Mouse (Mus musculus): ENCODE data around the gene Itln1. TPM values are rescaled to one million over a fixed set of nuclear protein-coding genes. Genes with fewer than 3 reads are reported as not detected.

The Itln1 gene
- polyA plus RNA-seq (2016; fragmentation: Nextera tagmentation; extraction: Ambion mirVana), result not detected in 2 replicates

DNA sequence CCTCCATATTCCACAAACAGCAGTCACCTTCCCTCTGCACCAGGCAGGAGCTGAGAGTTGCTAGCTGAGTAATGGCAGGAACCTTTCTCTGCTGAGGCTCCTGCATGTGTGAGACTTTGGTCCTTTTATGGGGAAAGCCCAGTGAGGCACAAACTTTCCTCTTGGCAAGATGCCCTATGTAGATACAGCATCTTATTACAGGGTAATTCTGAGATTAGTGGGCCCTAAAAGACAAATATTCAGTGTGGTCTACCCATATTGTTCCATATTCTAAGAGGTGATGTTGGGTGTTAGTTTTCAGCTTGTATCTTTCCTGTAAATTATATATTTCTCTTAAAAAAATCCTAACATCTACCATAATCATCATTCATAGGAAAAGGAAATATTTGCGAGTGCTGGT, at the start of gene Itln1:
Itln1 (minus strand) TSS at position 101 of the 400 bp plus-strand sequence.
- Histone ChIP-seq H3K9ac (no peak within 1 kb of the TSS), H3K4me2 (replicated peaks) (no peak within 1 kb of the TSS), H3K4me1 (no peaks in the 10 kb centered on the region), H3K4me3 (no peak within 1 kb of the TSS), H3K27ac (no peak within 1 kb of the TSS), H3K36me3 (no peaks in the 10 kb centered on the region), H3K27me3 (no peaks in the 10 kb centered on the region), H3K9me3 (replicated peaks) (peaks cover 19% of the 10 kb centered on the region)
- 97% methylated on average over 1 of the region's 1 CpGs for WGBS
- ATAC-seq (ENCODE audit: low FRiP score), result no peak

DNA sequence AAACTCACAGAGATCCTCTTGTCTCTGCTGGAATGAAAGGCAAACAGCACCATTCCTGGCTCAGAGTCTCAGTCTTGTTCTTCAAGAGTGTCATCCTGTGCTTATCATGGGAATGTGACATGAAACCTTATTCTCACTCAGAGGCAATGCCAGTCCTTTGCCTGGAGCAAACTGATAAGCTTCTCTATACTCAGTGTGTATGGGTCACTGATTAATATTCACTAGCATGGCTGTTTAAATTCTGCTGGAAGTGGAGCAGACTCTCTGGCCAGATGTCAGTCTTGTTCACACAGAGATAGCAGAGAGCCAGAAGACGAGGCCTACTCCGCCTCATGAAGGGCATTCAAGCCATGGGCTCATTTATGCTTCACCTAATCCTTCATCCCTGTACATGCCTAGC, 49.5 kb upstream of the Itln1 start:
- ATAC-seq (ENCODE audit: low FRiP score), result no peak
- H3K27me3 ChIP-seq, result no peaks in the 10 kb centered on the region
- WGBS, result 87% methylated on average over 2 of the region's 2 CpGs
- H3K4me2 ChIP-seq (replicated peaks), result no peak overlapping the region
- no peaks in the 10 kb centered on the region for H3K36me3 ChIP-seq
- no peak overlapping the region for H3K9ac ChIP-seq
- H3K27ac ChIP-seq, result no peak overlapping the region
- H3K9me3 ChIP-seq (replicated peaks), result no peaks in the 10 kb centered on the region
- H3K4me3 ChIP-seq, result no peak overlapping the region
- no peaks in the 10 kb centered on the region for H3K4me1 ChIP-seq

DNA sequence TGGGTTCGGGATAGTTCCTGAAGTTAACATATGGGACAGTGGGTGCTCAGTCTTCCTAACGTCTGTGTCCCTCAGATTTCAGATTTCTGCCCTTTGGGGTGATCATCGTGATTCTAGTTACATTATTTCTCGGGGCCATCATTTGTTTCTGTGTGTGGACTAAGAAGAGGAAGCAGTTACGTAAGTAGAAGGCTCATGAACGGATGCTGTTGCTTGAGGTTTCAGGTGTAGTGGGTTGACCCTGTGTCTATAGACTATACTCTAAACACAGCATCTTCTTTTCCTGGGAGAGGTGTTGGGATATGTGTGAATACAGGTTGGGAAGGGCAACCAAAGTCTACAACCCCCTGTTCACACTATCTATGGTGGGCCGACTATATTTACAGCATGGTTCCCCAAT, 42.1 kb upstream of the Itln1 start:
- H3K36me3 ChIP-seq, result no peaks in the 10 kb centered on the region
- H3K27me3 ChIP-seq, result no peaks in the 10 kb centered on the region
- no peak for ATAC-seq (ENCODE audit: low FRiP score)
- no peak overlapping the region for H3K4me2 ChIP-seq (replicated peaks)
- no peak overlapping the region for H3K9ac ChIP-seq
- H3K9me3 ChIP-seq (replicated peaks), result no peaks in the 10 kb centered on the region
- H3K4me1 ChIP-seq, result no peaks in the 10 kb centered on the region
- no peak overlapping the region for H3K27ac ChIP-seq
- WGBS, result 90% methylated on average over 7 of the region's 7 CpGs
- H3K4me3 ChIP-seq, result no peak overlapping the region

DNA sequence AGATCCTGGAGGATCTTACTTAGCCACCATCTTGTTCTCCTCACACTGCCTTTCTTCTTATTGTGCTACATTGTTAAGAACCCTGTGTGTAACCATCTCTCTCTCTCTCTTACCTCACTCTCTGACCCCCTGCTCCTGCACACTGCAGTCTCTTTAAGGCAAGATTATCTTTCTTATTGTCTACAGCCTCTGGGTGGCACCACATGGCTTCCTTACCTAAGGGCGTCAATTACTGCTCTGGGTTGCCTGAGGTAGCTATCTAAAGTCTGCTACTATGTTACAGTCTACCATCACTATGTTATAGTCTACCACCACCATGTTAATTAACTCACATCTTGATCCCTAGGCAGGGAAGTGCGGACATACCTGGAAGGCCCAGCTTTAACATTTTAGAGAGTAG, 33.3 kb upstream of the Itln1 start:
- Histone ChIP-seq H3K36me3 (no peaks in the 10 kb centered on the region), H3K4me1 (no peaks in the 10 kb centered on the region), H3K9ac (no peak overlapping the region), H3K4me2 (replicated peaks) (no peak overlapping the region), H3K4me3 (no peak overlapping the region), H3K27ac (no peak overlapping the region), H3K9me3 (replicated peaks) (no peaks in the 10 kb centered on the region), H3K27me3 (peaks cover 4% of the 10 kb centered on the region; the same call in 1 of the 2 replicates)
- ATAC-seq (ENCODE audit: low FRiP score), result no peak
- 65% methylated on average over 2 of the region's 2 CpGs for WGBS

DNA sequence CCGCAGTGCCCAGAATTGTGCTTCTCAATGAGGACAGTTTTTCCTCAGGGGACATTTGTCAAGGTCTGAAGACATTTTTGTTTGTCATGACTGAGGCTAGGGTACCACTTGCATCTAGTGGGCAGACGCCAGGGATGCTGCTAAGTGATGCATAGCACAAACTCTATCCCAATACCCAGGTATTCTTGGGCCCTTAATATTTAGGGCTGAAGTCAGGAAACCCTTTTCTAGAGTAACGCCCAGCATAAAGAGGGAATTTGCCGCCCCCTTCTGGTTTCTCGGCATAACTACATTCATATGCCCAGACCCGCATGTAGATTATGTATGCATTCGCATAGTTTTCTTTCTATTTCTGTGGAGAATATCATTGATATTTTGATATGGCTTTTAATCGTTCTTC, 31.7 kb upstream of the Itln1 start:
- 26% methylated on average over 8 of the region's 8 CpGs for WGBS
- Histone ChIP-seq H3K4me2 (replicated peaks) (no peak overlapping the region), H3K4me3 (no peak overlapping the region), H3K27me3 (peaks cover 4% of the 10 kb centered on the region; the same call in 1 of the 2 replicates), H3K36me3 (no peaks in the 10 kb centered on the region), H3K9ac (no peak overlapping the region), H3K4me1 (no peaks in the 10 kb centered on the region), H3K9me3 (replicated peaks) (no peaks in the 10 kb centered on the region), H3K27ac (no peak overlapping the region)
- ATAC-seq (ENCODE audit: low FRiP score), result 0 out of 2 replicates have a peak, but pooled peaks have one; percentile 13

DNA sequence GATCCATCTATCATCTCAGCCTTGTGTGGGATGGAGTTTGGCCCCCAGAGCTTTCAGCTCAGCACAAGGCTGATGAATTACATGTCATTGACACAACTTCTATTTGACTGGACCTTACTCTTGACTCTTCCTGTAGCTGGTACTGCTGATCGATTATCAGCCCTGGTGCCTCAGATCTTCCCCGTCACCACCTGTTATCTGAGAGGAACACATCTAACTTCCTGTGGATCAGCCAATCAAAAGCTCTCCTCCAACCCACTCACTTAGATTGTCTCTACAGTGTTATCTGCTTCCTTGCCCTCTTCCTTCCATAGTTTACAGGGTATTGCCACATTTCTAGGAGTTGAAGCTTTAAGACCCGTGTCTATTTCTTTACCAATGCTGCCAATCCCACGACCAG, 30.8 kb upstream of the Itln1 start:
- no peak overlapping the region for H3K27ac ChIP-seq
- no peak overlapping the region for H3K9ac ChIP-seq
- no peaks in the 10 kb centered on the region for H3K4me1 ChIP-seq
- H3K27me3 ChIP-seq, result peaks cover 4% of the 10 kb centered on the region; the same call in 1 of the 2 replicates
- ATAC-seq (ENCODE audit: low FRiP score), result no peak
- no peaks in the 10 kb centered on the region for H3K9me3 ChIP-seq (replicated peaks)
- WGBS, result 87% methylated on average over 4 of the region's 4 CpGs
- H3K36me3 ChIP-seq, result no peaks in the 10 kb centered on the region
- no peak overlapping the region for H3K4me2 ChIP-seq (replicated peaks)
- H3K4me3 ChIP-seq, result no peak overlapping the region

DNA sequence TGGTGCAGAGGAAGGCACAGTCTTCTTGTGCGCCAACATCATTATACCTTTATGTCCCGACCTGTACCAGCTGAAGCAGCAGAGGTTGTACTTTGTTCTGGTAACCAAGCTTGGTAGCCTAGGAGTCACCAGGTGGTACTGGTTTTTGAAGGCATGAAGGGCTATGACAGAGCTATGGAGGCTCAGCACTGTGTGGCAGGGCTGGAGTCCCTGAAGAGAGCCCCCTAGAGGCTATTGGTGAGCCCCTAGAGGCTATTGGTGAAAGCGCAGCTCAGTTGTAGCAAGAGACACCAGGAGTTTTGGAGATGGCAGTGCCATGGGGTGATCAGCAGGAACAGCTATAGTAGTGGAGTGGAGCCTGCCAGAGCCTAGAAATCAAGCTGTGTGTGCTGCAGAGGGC, 29.2 kb upstream of the Itln1 start:
- ATAC-seq (ENCODE audit: low FRiP score), result no peak
- no peak overlapping the region for H3K27ac ChIP-seq
- no peak overlapping the region for H3K4me3 ChIP-seq
- no peak overlapping the region for H3K4me2 ChIP-seq (replicated peaks)
- H3K4me1 ChIP-seq, result no peaks in the 10 kb centered on the region
- H3K9ac ChIP-seq, result no peak overlapping the region
- WGBS, result 56% methylated on average over 3 of the region's 3 CpGs
- no peaks in the 10 kb centered on the region for H3K36me3 ChIP-seq
- peaks cover 4% of the 10 kb centered on the region; the same call in 1 of the 2 replicates for H3K27me3 ChIP-seq
- no peaks in the 10 kb centered on the region for H3K9me3 ChIP-seq (replicated peaks)

DNA sequence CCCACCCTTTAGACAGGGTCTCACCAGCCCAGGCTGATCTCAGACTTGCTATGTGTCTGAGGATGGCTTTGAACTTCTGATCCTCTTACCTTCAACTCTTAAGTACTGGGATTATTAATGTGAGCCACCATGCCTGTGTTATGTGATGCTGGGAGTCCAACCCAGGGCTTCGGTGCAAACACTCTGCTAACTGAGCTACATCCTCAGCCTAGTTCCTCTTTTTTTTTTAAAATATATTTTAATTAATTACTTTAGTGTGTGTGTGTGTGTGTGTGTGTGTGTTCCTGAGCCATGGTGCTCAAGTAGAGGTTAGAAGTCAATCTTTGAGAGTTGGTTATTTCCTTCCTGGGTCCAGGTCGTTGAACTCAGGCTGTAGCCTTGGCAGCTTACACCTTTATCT, 27.9 kb upstream of the Itln1 start:
- Histone ChIP-seq H3K9ac (no peak overlapping the region), H3K4me1 (no peaks in the 10 kb centered on the region), H3K4me2 (replicated peaks) (no peak overlapping the region), H3K27me3 (peaks cover 4% of the 10 kb centered on the region; the same call in 1 of the 2 replicates), H3K36me3 (no peaks in the 10 kb centered on the region), H3K9me3 (replicated peaks) (no peaks in the 10 kb centered on the region), H3K4me3 (no peak overlapping the region), H3K27ac (no peak overlapping the region)
- ATAC-seq (ENCODE audit: low FRiP score), result no peak
- 89% methylated on average over 2 of the region's 2 CpGs for WGBS

DNA sequence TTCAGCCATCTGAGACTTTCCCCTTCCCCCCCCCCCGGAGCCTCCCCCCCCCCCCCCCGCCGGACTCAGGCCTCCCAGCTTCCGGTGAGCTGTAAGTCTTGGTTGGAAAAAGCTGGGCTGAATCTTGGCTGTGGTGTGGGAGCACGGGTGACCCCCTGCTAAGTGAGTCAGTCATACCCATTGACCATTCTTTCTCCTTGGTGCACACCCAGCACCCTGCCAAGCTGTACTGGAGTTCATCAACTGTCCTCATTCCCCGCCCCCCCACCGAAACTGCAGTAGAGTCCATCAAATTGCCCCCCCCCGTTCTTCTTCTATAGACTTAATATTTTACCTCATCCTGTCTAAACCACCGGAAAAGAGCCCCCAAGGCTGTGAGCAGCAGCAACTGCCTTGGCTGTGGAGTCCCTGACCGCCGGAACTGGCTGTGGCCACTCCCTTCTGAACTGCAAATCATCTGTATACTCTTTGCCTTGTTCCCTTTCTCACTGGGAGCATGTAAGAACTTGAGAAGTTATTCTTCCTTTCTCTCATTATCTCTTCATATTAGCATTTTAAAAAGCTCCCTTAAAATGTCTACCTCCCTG, 26.6 kb upstream of the Itln1 start:
- Histone ChIP-seq H3K4me3 (no peak overlapping the region), H3K4me2 (replicated peaks) (no peak overlapping the region), H3K27ac (no peak overlapping the region), H3K27me3 (peaks cover 4% of the 10 kb centered on the region; the same call in 1 of the 2 replicates), H3K36me3 (no peaks in the 10 kb centered on the region), H3K4me1 (no peaks in the 10 kb centered on the region), H3K9me3 (replicated peaks) (no peaks in the 10 kb centered on the region), H3K9ac (no peak overlapping the region)
- no peak for ATAC-seq (ENCODE audit: low FRiP score)
- WGBS, result 77% methylated on average over 7 of the region's 11 CpGs

DNA sequence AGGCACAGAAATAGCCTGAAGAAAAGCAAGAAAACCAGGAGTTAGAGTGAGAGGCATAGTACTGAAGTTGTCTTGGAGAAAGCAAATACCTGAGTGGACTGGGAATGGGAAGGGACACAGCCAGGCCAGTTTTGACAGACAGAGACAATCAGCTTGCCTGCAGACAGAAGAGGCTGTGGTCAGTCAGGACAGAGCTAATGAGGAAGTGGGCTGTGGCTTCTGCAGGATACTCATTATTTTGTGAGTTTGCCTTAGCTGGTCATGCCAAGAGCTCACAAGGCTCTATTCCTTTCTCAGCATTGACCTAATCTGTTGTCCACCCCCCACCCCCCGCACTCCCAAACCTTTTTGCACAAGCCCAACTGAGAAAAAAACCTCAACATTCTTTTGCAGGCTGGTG, 26.1 kb upstream of the Itln1 start:
- no peaks in the 10 kb centered on the region for H3K36me3 ChIP-seq
- H3K4me3 ChIP-seq, result no peak overlapping the region
- no peak for ATAC-seq (ENCODE audit: low FRiP score)
- peaks cover 4% of the 10 kb centered on the region; the same call in 1 of the 2 replicates for H3K27me3 ChIP-seq
- WGBS, result 83% methylated on average over 1 of the region's 1 CpGs
- H3K9ac ChIP-seq, result no peak overlapping the region
- no peak overlapping the region for H3K27ac ChIP-seq
- H3K9me3 ChIP-seq (replicated peaks), result no peaks in the 10 kb centered on the region
- H3K4me2 ChIP-seq (replicated peaks), result no peak overlapping the region
- H3K4me1 ChIP-seq, result no peaks in the 10 kb centered on the region

DNA sequence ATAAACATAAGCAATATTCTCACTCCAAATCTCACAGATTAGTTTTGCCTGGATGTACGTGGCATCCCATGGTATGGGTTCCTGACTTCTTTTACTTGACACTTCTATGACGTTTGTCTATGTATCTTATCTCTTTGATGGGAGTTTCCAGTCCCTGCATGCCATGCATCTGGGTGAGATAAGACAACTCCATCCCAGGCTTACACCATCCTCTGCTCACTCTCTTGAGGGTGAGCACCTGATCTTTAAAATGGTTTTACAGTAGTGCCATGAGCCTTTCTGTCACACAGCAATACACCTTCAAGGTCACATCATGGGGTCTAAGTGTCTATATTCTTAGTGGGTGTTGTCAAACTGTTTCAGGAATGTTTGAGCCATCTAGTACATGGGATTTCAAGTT, 25.2 kb upstream of the Itln1 start:
- no peak overlapping the region for H3K9ac ChIP-seq
- no peak overlapping the region for H3K27ac ChIP-seq
- H3K4me2 ChIP-seq (replicated peaks), result no peak overlapping the region
- H3K27me3 ChIP-seq, result peaks cover 4% of the 10 kb centered on the region; the same call in 1 of the 2 replicates
- H3K36me3 ChIP-seq, result no peaks in the 10 kb centered on the region
- no peaks in the 10 kb centered on the region for H3K4me1 ChIP-seq
- no peak overlapping the region for H3K4me3 ChIP-seq
- H3K9me3 ChIP-seq (replicated peaks), result no peaks in the 10 kb centered on the region
- ATAC-seq (ENCODE audit: low FRiP score), result no peak
- 87% methylated on average over 2 of the region's 2 CpGs for WGBS

DNA sequence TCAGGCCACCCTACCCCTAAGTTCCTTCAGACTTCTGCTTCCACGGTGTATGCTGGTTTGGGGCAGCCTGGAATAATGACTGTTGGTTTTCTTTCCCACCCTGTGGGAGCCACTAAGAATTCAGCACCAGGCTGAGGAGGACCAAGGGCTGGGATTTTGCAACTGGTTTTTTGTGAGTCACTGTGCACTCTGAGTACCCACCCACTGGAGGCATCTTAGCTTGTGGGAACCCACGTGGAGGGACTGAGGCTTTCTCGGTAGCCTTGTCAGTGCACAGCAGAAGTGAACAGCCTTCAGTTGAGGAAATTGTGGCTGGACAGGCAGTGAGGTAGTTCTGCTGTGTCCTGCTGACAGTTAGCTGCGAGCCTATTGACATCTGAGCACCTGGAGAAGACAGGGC, 23.8 kb upstream of the Itln1 start, which contains the start of gene Cd244a:
Cd244a (plus strand) TSS at position 296 of the 400 bp plus-strand sequence.
- WGBS, result 78% methylated on average over 4 of the region's 4 CpGs
- ATAC-seq (ENCODE audit: low FRiP score), result no peak
- no peak within 1 kb of the TSS for H3K9ac ChIP-seq
- no peaks in the 10 kb centered on the region for H3K9me3 ChIP-seq (replicated peaks)
- no peaks in the 10 kb centered on the region for H3K27me3 ChIP-seq
- no peak within 1 kb of the TSS for H3K27ac ChIP-seq
- H3K4me1 ChIP-seq, result no peaks in the 10 kb centered on the region
- H3K36me3 ChIP-seq, result no peaks in the 10 kb centered on the region
- no peak within 1 kb of the TSS for H3K4me3 ChIP-seq
- H3K4me2 ChIP-seq (replicated peaks), result no peak within 1 kb of the TSS

DNA sequence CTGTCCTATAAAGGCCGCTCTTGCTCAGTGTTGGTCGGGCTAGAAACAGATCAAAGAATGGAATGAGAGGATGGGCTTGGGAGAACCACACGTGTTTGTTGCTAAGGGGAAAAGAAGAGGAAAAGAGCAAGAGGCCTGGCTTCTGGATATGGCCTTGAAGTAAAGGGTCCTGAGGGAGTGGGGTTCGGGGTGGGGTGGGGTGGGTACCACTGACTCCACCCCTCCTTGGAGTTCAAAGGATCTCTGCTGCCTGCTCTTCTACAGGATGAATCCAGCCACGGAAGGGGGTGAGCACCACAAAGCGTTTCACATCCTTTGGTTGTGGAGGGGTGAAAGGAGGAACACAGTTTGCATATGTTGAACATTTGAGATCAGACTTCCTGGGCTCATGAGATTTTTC, 23.3 kb upstream of the Itln1 start:
- Histone ChIP-seq H3K27ac (no peak overlapping the region), H3K4me1 (peaks cover 2% of the 10 kb centered on the region; the same call in 1 of the 2 replicates), H3K4me2 (replicated peaks) (no peak overlapping the region), H3K4me3 (no peak overlapping the region), H3K9ac (no peak overlapping the region), H3K9me3 (replicated peaks) (no peaks in the 10 kb centered on the region), H3K36me3 (no peaks in the 10 kb centered on the region), H3K27me3 (no peaks in the 10 kb centered on the region)
- 70% methylated on average over 6 of the region's 6 CpGs for WGBS
- no peak for ATAC-seq (ENCODE audit: low FRiP score)
